Mouse (Mus musculus) midbrain, embryonic 11.5 days (tissue): ENCODE data around the gene Zfp385a. TPM values are rescaled to one million over a fixed set of nuclear protein-coding genes. Genes with fewer than 3 reads are reported as not detected.

Experiments
- ATAC-seq: fragments of 200-750 bp; cut with Nextera tagmentation; 2 replicates; pipeline ENCODE4 v1.8.0; 2017; ENCODE audit warnings: moderate TSS enrichment, moderate library complexity; ENCODE audit not compliant: low FRiP score
- DNase-seq: peaks from one replicate; pipeline ENCODE4 v3.0.0; 2015; ENCODE audit warnings: low spot score; ENCODE audit errors: missing footprints
- H3K27ac ChIP-seq: fragments of 300-500 bp; sonication (generic); 2 replicates; pipeline ENCODE4 v1.5.1; 2014; ENCODE audit warnings: low read depth, low read length
- H3K27me3 ChIP-seq: fragments of 300-500 bp; sonication (generic); 2 replicates; pipeline ENCODE4 v1.6.1; 2014; ENCODE audit warnings: mild to moderate bottlenecking, low read length, moderate library complexity, mixed read lengths; ENCODE audit not compliant: control insufficient read depth, insufficient read depth
- H3K36me3 ChIP-seq: fragments of 300-500 bp; sonication (generic); 2 replicates; pipeline ENCODE4 v1.6.1; 2014; ENCODE audit warnings: mild to moderate bottlenecking, low read length, moderate library complexity, mixed read lengths; ENCODE audit not compliant: control insufficient read depth, insufficient read depth
- H3K4me1 ChIP-seq: fragments of 300-500 bp; sonication (generic); 2 replicates; pipeline ENCODE4 v1.6.1; 2014; ENCODE audit warnings: low read length; ENCODE audit not compliant: control insufficient read depth, insufficient read depth
- H3K4me2 ChIP-seq: fragments of 300-500 bp; sonication (generic); 2 replicates; pipeline ENCODE4 v1.6.1; 2014; ENCODE audit warnings: mild to moderate bottlenecking, moderate library complexity
- H3K4me3 ChIP-seq: fragments of 300-500 bp; sonication (generic); 2 replicates; pipeline ENCODE4 v1.5.1; 2014; ENCODE audit warnings: low read depth, low read length
- H3K9ac ChIP-seq: fragments of 300-500 bp; sonication (generic); 2 replicates; pipeline ENCODE4 v1.6.1; 2014; ENCODE audit warnings: low read length
- H3K9me3 ChIP-seq: fragments of 300-500 bp; sonication (generic); 2 replicates; pipeline ENCODE4 v1.6.1; 2016; ENCODE audit warnings: low read length; ENCODE audit not compliant: control insufficient read depth
- WGBS: fragments of 180-500 bp; shearing (Covaris S2); extraction: QIAGEN DNeasy Blood & Tissue Kit; methylation state at CpG from one replicate; pipeline ENCODE4 v1.1.7; 2014; 5-methylcytosine and 5-hydroxymethylcytosine counted together
- polyA plus RNA-seq: library from polyadenylated mRNA; unstranded; fragments of >200 nt; fragmentation: Nextera tagmentation; extraction: Ambion mirVana; gene quantifications from 2 replicates; pipeline ENCODE4 v1.2.1, GENCODE M21; 2014

The Zfp385a gene
- polyA plus RNA-seq, 1 experiment from 2014 or later = 24.3 TPM

DNA sequence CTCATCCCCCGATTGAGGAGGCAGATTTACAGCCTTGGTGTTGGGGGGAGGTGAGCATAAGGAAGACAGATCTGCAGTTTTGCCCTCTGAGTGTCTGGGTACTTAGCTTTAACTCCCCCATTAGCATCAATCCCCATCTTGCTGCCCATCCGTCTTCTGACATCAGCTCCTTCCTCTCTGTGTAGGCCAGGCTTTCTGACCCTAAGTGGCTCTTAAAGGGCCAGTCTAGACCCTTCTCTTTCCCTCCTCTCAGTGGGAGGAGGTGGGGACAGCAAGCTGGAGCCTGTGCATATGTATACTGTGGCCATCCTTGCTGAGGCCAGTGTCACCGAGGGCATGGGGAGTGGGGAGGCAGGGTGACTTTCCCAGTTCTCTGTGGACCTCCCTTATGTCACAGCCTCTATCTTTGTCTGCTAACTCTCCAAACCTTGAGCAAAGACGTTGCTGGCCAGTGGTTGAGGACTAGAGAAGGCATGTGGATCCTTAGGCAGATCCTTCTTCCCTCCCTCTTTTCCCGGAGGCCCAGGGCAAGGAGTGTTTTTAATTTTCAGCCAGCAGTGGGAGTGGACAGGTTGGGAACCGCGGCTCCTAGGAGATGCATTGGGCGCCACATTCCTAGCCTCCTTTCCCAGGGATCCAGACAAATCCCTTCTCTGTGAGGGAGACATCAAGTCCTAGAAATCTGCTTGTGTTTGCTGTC lies 35.8 kb downstream of the Zfp385a start:
- WGBS = 7% methylated on average over 8 of the region's 8 CpGs
- DNase-seq = peak; percentile 93
- H3K27ac ChIP-seq = peak overlapping the region; percentile 99
- H3K36me3 ChIP-seq = no peaks in the 10 kb centered on the region
- no peaks in the 10 kb centered on the region; the same call in 1 of the 2 replicates for H3K27me3 ChIP-seq
- H3K9me3 ChIP-seq = no peaks in the 10 kb centered on the region
- peak overlapping the region; percentile 75 for H3K4me2 ChIP-seq
- no peak for ATAC-seq
- H3K9ac ChIP-seq = peak overlapping the region; percentile 77
- H3K4me1 ChIP-seq = peaks cover 67% of the 10 kb centered on the region
- H3K4me3 ChIP-seq = peak overlapping the region; percentile 38

DNA sequence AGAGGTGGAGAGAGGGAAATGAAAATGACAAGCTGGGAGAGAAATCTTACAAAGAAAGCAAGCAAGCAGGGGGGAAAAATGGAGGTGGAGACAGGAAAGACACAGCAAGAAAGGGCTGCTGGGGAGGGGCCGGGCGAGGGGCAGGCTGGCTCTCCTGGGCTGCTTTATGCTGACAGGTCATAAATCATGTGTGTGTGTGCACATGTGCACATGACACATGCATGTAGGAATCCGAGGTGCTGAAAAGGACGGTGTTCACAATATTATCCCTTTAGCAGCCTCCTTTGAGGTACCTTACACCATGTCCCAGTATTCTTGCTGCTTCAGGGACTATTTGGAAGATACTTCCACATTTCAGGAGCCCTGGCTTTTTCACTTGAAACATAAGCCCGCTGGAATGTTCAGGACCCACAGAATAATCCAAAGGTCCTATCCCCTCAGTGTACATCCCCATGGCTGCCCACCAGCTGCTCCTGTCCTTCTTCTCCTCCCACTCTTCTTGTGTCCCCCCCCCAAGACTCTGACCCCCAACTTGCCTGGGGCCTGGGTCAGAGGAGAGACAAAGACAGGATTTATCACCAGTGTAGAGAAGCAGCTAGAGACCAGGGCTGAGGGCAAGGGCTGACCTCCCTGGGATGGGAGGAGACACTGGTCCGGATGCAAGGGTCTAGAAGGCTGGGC lies 37.4 kb downstream of the Zfp385a start:
- Histone ChIP-seq H3K27ac (peak overlapping the region; percentile 99), H3K4me3 (no peak overlapping the region), H3K36me3 (no peaks in the 10 kb centered on the region), H3K9me3 (no peaks in the 10 kb centered on the region), H3K9ac (peak overlapping the region; percentile 47; the same call in 1 of the 2 replicates), H3K4me2 (no peak overlapping the region), H3K27me3 (no peaks in the 10 kb centered on the region), H3K4me1 (peaks cover 80% of the 10 kb centered on the region)
- DNase-seq = no peak
- 46% methylated on average over 6 of the region's 6 CpGs for WGBS
- ATAC-seq = no peak

DNA sequence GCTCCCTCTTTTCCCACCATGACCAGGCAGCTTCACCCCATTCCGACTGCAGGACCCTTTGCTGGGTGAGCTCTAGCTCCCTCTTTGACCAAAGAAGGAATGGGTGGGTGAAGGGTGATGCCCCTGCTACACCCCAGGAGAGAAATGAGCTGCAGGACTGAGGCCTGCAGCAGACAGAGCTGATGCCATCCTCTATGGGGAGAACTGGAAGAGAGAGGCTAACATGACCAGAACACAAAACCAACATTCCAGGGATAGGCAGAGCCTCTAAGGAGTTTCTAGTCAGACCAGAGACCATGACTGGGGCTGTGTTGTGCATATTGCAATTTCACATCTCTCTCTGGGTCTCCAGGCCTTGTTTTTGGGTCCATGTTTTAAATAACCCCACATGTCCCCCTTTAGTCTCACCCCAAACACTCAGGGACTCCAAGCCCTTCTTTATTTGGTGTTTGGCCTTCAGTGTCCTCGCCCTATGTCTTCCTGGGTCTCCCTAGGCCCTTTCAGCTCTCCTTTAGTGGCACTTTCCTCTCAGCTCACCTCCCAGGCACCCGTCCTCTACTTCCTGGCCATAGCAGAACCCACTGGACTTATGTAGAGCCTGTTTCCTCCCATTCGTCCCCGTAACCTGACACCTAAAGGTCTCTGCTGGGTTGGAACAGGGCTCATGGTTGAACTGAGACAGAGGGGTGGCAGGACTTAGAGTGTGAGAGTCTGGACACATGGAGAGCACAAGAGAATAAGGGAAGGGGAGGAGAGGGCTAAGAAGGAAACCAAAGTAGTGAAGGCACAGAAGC lies 38.1 kb downstream of the Zfp385a start:
- H3K36me3 ChIP-seq = no peaks in the 10 kb centered on the region
- no peak overlapping the region for H3K4me3 ChIP-seq
- DNase-seq = peak; percentile 86
- no peaks in the 10 kb centered on the region for H3K27me3 ChIP-seq
- WGBS = 16% methylated on average over 5 of the region's 5 CpGs
- ATAC-seq = no peak
- peak overlapping the region; percentile 14; the same call in 1 of the 2 replicates for H3K4me2 ChIP-seq
- peaks cover 84% of the 10 kb centered on the region for H3K4me1 ChIP-seq
- no peaks in the 10 kb centered on the region for H3K9me3 ChIP-seq
- peak overlapping the region; percentile 99 for H3K27ac ChIP-seq
- peak overlapping the region; percentile 47 for H3K9ac ChIP-seq

DNA sequence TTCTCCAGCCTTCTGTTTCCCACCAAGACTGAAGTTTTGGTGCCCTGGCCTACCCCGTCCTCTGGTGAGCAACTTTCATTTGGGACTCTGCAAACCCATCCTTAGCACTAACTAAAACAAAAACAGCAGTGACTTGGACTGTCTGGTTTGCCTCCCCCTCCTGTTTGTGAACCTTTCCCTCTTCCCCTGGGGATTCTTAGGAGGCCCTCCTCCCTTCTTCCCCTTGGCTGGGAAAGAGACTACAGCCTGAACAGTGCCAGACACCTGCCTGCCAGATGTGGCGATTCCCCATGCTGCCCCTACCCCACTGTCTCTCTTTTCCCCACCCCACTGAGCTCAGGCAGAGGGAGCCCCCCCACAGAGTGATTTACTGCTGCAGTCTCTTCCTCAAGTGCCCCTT lies 38.8 kb downstream of the Zfp385a start:
- Histone ChIP-seq H3K27ac (peak overlapping the region; percentile 99), H3K36me3 (no peaks in the 10 kb centered on the region), H3K27me3 (no peaks in the 10 kb centered on the region), H3K9ac (peak overlapping the region; percentile 75), H3K4me2 (peak overlapping the region; percentile 60; the same call in 1 of the 2 replicates), H3K4me3 (no peak overlapping the region), H3K9me3 (no peaks in the 10 kb centered on the region), H3K4me1 (peaks cover 85% of the 10 kb centered on the region)
- ATAC-seq (no peak), DNase-seq (peak; percentile 91)
- WGBS = 20% methylated on average over 2 of the region's 2 CpGs

DNA sequence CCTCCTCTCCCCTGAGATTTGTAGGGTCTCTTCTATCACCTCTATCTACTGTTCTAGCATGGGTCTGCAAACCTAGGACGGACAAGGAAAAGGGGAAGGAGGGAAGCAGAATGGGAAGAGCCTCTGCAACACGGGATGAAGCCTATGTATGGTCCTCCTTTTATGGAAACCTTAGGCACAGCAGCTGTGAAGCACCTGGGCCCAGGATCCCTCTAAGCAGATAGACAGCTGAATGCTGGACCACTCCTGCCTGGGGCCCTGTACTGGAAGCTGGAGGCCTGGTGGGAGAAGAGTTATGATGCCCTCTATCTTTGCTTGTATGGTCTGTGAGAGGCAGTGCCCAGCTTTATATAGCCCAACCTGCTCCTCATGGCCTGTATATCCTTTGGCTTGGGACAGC lies 39.3 kb downstream of the Zfp385a start:
- peaks cover 85% of the 10 kb centered on the region for H3K4me1 ChIP-seq
- peak overlapping the region; percentile 27 for H3K4me3 ChIP-seq
- H3K4me2 ChIP-seq = peak overlapping the region; percentile 60
- no peak for DNase-seq
- no peaks in the 10 kb centered on the region for H3K36me3 ChIP-seq
- peak; percentile 3; the same call in 1 of the 2 replicates for ATAC-seq
- H3K9ac ChIP-seq = peak overlapping the region; percentile 75
- no peaks in the 10 kb centered on the region for H3K27me3 ChIP-seq
- 0% methylated on average over 2 of the region's 2 CpGs for WGBS
- peak overlapping the region; percentile 99 for H3K27ac ChIP-seq
- no peaks in the 10 kb centered on the region for H3K9me3 ChIP-seq

DNA sequence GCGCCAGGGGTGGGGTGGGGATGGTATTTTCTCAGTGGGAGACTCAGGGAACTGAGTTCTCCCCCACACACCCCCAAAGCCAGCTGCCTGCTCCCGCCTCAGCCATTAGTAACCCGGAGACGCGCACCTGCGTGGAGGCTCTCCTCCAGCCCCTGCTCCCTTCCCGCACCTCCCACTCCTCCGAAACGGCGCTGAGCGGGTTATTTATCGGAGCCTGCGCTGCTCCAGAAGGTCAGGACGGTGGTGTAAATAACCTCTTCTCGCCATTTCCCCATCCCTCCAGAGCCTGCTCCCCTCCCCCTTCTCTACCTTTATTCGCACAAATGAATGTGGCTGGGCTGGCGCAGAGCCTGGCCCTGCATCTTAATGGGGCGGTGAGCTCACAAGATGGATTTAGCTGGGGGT lies 39.8 kb downstream of the Zfp385a start:
- peak; percentile 79 for ATAC-seq
- Histone ChIP-seq H3K4me3 (peak overlapping the region; percentile 27), H3K36me3 (no peaks in the 10 kb centered on the region), H3K9ac (peak overlapping the region; percentile 75), H3K27ac (peak overlapping the region; percentile 99), H3K27me3 (no peaks in the 10 kb centered on the region), H3K4me2 (peak overlapping the region; percentile 60), H3K4me1 (peaks cover 86% of the 10 kb centered on the region), H3K9me3 (no peaks in the 10 kb centered on the region)
- peak; percentile 97 for DNase-seq
- 2% methylated on average over 18 of the region's 18 CpGs for WGBS

DNA sequence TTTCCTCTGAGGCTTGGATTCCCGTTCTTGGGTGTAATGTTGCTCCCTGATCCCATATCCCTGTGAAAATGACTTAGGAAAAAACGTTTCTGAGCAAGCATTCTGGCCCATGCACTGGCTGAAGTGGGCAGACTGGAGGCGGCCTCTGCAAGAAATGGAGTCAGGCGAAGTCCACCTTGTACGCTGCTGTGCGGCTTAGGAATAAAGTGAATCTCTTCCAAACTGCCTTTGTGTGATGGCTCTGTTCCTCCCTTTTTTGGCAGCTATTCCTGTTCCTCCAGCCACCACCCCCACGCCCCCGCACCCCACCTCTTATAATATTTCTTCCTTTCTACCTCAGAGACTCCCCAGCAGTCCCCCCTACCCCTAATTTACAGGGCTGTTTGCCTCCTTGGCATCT lies 40.2 kb downstream of the Zfp385a start:
- peak overlapping the region; percentile 60 for H3K4me2 ChIP-seq
- peaks cover 85% of the 10 kb centered on the region for H3K4me1 ChIP-seq
- 21% methylated on average over 8 of the region's 8 CpGs for WGBS
- DNase-seq = peak; percentile 91
- H3K27me3 ChIP-seq = no peaks in the 10 kb centered on the region
- H3K36me3 ChIP-seq = no peaks in the 10 kb centered on the region
- peak overlapping the region; percentile 27 for H3K4me3 ChIP-seq
- no peaks in the 10 kb centered on the region for H3K9me3 ChIP-seq
- peak overlapping the region; percentile 75 for H3K9ac ChIP-seq
- ATAC-seq = 0 out of 2 replicates have a peak, but pooled peaks have one; percentile 1
- H3K27ac ChIP-seq = peak overlapping the region; percentile 99

DNA sequence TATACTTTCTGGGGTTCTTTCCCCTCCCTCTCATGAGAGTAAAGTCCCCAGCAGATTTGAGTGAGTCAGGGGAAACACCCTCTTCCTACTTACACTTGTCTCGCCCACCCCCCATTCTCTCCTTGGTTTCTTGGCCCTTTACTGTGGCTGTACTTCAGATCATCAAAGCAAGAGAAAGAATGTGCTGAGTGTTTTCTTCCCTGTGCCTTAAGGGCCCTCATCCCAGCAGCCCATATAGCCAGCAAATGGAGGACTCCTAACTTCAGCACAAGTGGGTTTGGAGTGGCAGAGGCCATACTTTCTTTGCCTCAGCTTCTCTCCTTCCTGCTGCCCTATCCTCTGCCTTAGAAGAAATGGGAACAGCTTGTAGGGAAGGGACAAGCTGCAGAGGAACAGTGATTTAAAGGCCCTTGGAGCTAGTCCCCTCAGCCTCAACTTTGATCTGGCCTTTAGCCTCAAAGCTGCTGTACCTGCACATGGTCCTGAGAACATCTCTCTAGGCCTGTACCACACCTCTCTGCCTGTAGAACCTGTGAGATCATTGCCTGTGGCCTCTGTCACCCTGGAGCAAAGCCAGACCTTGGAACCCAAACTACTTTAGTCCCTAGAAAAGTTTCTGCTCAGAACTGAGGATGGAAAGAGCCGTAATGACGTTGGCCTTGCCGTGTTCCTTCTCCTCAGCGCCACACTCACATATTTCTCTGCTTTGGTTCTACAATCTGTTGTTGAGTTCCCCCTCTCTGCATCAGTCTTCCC lies 40.9 kb downstream of the Zfp385a start:
- 79% methylated on average over 5 of the region's 5 CpGs for WGBS
- Histone ChIP-seq H3K27ac (peak overlapping the region; percentile 99), H3K4me3 (no peak overlapping the region), H3K4me1 (peaks cover 78% of the 10 kb centered on the region), H3K36me3 (no peaks in the 10 kb centered on the region), H3K9me3 (no peaks in the 10 kb centered on the region), H3K4me2 (peak overlapping the region; percentile 60; the same call in 1 of the 2 replicates), H3K9ac (peak overlapping the region; percentile 75), H3K27me3 (no peaks in the 10 kb centered on the region)
- ATAC-seq (no peak), DNase-seq (peak; percentile 81)
